Mouse (Mus musculus): ENCODE data around the gene Gm44503. TPM values are rescaled to one million over a fixed set of nuclear protein-coding genes. Genes with fewer than 3 reads are reported as not detected.
A peak's percentile ranks its signal among the peaks of the same experiment; 100 is the strongest.

Gm44503 gene
- polyA plus RNA-seq, 2 experiments: not detected

DNA sequence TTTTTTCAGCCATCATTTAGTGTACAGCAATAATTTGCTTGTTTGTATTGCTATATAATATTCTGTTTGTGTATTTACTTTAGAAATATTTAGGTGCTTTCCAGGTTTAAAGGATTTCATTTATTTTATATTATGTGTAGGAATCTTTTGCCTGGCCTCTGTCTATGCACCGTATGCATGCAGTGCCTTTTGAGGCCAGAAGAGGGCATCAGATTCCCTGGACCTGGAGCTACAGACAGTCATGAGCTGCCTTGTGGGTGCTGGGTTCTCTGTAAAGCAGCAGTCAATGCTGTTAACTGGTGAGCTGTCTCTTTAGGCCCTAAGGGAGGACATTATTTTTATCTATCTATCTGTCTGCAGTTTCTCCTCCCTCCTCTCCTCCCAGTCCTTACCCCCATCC is 3.1 kb upstream of the Gm44503 start:
- H3K27ac ChIP-seq: no peak overlapping the region
- H3K9ac ChIP-seq (replicated peaks): no peak overlapping the region
- H3K4me2 ChIP-seq (ENCODE audit: low read depth): no peak overlapping the region
- DNase-seq (ENCODE audit: low read depth in 3 of 3, low spot score in 3 of 3) (peak in 1 of 3 experiments; percentile 20), ATAC-seq (ENCODE audit: insufficient read depth) (no peak)
- no peaks in the 10 kb centered on the region for H3K27me3 ChIP-seq (ENCODE audit: control insufficient read depth, insufficient read depth, low read length)
- no peak overlapping the region for H3K4me3 ChIP-seq (ENCODE audit: insufficient read depth in 1 of 2, low read depth in 2 of 2, low read length in 2 of 2)
- TF ChIP-seq CTCF (IDR thresholded peaks at IDR 0.05; ENCODE audit: low read depth): peak; percentile 83
- TF ChIP-seq EP300 (IDR thresholded peaks at IDR 0.05; ENCODE audit: low read depth): no peak
- no peaks in the 10 kb centered on the region for H3K9me3 ChIP-seq (ENCODE audit: control insufficient read depth, low read length)
- 12% methylated on average over 1 of the region's 1 CpGs for WGBS (ENCODE audit: insufficient replicate concordance)
- H3K36me3 ChIP-seq (replicated peaks; ENCODE audit: control insufficient read depth, insufficient read depth, low read depth): no peaks in the 10 kb centered on the region
- H3K4me1 ChIP-seq (replicated peaks; ENCODE audit: control insufficient read depth in 2 of 2, insufficient read depth in 2 of 2, low read length in 1 of 2): peaks cover 0 to 8% of the 10 kb centered on the region in 2 experiments; a peak in 2 of 4 replicates

DNA sequence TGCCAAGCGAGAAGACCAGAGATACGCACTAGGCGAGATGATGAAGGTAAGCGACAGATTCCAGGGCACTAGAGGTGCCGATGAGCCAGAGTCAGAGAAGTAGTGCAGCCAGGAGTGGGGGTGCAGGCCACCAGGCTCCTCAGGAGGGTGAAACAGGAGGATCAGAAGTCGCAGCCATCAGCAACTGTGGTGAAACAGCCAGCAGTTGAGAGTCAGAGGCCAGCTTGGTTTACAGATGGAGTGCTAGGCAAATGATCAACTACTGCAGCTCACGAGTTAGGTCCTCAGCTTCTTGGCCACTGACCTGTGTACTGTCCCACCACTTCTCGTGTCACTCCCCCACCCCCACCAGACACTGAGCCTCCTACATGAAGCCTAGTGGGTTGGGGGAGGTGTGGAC is 2.7 kb downstream of the Gm44503 start:
- H3K4me1 ChIP-seq (replicated peaks; ENCODE audit: control insufficient read depth in 2 of 2, insufficient read depth in 2 of 2, low read length in 1 of 2): peaks cover 0 to 11% of the 10 kb centered on the region in 2 experiments; a peak in 2 of 4 replicates
- no peaks in the 10 kb centered on the region for H3K9me3 ChIP-seq (ENCODE audit: control insufficient read depth, low read length)
- no peak overlapping the region for H3K9ac ChIP-seq (replicated peaks)
- H3K4me2 ChIP-seq (ENCODE audit: low read depth): no peak overlapping the region
- no peak overlapping the region for H3K4me3 ChIP-seq (ENCODE audit: insufficient read depth in 1 of 2, low read depth in 2 of 2, low read length in 2 of 2)
- TF ChIP-seq CTCF (IDR thresholded peaks at IDR 0.05; ENCODE audit: low read depth) (no peak), EP300 (IDR thresholded peaks at IDR 0.05; ENCODE audit: low read depth) (no peak)
- ATAC-seq (ENCODE audit: insufficient read depth) (no peak), DNase-seq (ENCODE audit: low read depth in 3 of 3, low spot score in 3 of 3) (no peak)
- no peaks in the 10 kb centered on the region for H3K36me3 ChIP-seq (replicated peaks; ENCODE audit: control insufficient read depth, insufficient read depth, low read depth)
- no peak overlapping the region for H3K27ac ChIP-seq
- H3K27me3 ChIP-seq (ENCODE audit: control insufficient read depth, insufficient read depth, low read length): no peaks in the 10 kb centered on the region
- 63% methylated on average over 8 of the region's 8 CpGs for WGBS (ENCODE audit: insufficient replicate concordance)

DNA sequence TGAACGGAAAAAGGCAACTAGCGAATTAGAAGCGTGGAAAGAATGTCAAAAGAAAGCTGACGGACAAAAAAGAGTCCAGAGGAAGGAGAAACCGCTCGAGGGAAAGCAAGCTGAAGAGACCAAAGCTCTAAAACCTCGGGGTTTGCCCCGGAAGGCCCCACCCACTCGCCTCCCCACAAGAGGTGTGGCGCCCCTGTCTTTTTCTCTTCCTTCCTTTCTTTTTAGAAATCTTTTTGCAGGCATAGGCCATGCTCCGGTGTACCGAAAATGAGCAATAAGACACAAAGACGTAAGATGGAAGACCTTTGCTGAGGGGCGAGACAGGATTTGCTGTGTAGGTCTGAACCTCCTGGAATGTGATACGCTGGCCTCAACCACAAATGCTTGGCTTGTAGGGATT is 3.3 kb downstream of the Gm44503 start:
- H3K4me2 ChIP-seq (ENCODE audit: low read depth): no peak overlapping the region
- H3K36me3 ChIP-seq (replicated peaks; ENCODE audit: control insufficient read depth, insufficient read depth, low read depth): no peaks in the 10 kb centered on the region
- DNase-seq (ENCODE audit: low read depth in 3 of 3, low spot score in 3 of 3): no peak
- H3K4me1 ChIP-seq (replicated peaks; ENCODE audit: control insufficient read depth in 2 of 2, insufficient read depth in 2 of 2, low read length in 1 of 2): peaks cover 0 to 11% of the 10 kb centered on the region in 2 experiments; a peak in 2 of 4 replicates
- H3K27me3 ChIP-seq (ENCODE audit: control insufficient read depth, insufficient read depth, low read length): no peaks in the 10 kb centered on the region
- no peak overlapping the region for H3K9ac ChIP-seq (replicated peaks)
- WGBS (ENCODE audit: insufficient replicate concordance): 45% methylated on average over 15 of the region's 15 CpGs
- no peak for ATAC-seq (ENCODE audit: insufficient read depth)
- TF ChIP-seq CTCF (IDR thresholded peaks at IDR 0.05; ENCODE audit: low read depth) (no peak), EP300 (IDR thresholded peaks at IDR 0.05; ENCODE audit: low read depth) (no peak)
- H3K9me3 ChIP-seq (ENCODE audit: control insufficient read depth, low read length): no peaks in the 10 kb centered on the region
- no peak overlapping the region for H3K27ac ChIP-seq
- H3K4me3 ChIP-seq (ENCODE audit: insufficient read depth in 1 of 2, low read depth in 2 of 2, low read length in 2 of 2): no peak overlapping the region

DNA sequence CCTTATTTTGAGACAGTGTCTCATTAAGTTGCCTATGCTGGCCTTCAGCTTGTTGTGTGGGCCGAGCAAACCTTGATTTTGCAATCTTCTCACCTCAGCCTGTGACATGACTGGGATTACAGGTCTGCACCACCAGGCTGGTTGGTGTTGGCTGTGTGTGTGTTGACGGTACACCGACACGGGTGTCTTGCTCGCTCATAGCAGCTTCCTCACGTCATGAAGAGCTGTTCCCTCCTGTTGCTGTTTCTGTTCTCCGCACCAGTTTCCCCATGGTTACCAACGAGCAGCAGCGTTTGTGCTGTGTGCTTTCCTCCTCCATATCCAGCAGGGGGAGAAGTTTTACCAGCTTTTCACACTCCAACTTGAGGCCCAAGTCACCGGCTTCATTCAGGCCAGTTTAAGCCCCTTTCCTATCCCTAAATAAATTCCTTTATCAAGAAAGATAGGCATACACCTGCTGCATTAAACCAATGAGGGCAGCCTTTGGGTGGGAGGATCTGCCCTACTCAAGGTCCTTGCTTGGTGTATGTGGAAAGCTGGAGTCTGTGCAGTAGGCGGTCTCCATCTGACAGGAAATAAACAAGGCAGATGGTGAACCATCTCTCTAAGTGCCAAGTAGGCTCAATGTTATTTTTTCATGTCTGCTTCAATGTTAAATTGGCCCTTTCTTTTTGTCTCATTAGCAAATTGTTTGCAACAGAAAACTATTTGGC is 9.9 kb downstream of the Gm44503 start:
- no peak for DNase-seq (ENCODE audit: low read depth in 3 of 3, low spot score in 3 of 3)

DNA sequence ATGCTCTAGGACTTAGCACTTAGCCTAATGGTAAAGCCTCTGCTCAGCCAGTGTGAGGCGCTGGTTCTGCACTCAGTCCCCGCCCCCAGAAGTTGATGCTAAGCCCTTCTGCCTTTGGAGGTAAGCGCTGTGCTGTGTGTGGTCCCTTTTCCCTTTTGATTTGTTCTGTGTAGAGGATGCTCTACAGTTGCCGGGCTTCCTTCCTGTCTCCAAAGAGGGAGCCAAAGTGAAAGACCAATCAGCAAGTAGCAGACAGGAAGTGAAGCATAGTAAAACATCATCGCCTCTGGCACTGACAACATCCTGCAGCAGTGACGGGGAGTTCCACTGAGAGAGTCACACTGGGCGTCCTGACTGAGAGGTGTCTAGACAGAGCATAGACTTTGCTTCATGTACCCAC is 11.2 kb downstream of the Gm44503 start:
- Histone ChIP-seq H3K4me2 (ENCODE audit: low read depth) (no peak overlapping the region), H3K4me3 (ENCODE audit: insufficient read depth in 1 of 2, low read depth in 2 of 2, low read length in 2 of 2) (no peak overlapping the region), H3K4me1 (replicated peaks; ENCODE audit: control insufficient read depth in 2 of 2, insufficient read depth in 2 of 2, low read length in 1 of 2) (no peaks in the 10 kb centered on the region; a peak in 1 of 4 replicates), H3K27ac (no peak overlapping the region), H3K36me3 (replicated peaks; ENCODE audit: control insufficient read depth, insufficient read depth, low read depth) (no peaks in the 10 kb centered on the region), H3K9me3 (ENCODE audit: control insufficient read depth, low read length) (no peaks in the 10 kb centered on the region), H3K27me3 (ENCODE audit: control insufficient read depth, insufficient read depth, low read length) (no peaks in the 10 kb centered on the region), H3K9ac (replicated peaks) (no peak overlapping the region)
- ATAC-seq (ENCODE audit: insufficient read depth) (no peak), DNase-seq (ENCODE audit: low read depth in 3 of 3, low spot score in 3 of 3) (no peak)
- WGBS (ENCODE audit: insufficient replicate concordance): 50% methylated on average over 7 of the region's 7 CpGs
- TF ChIP-seq CTCF (IDR thresholded peaks at IDR 0.05; ENCODE audit: low read depth): peak; percentile 22; the same call in 1 of the 2 replicates
- TF ChIP-seq EP300 (IDR thresholded peaks at IDR 0.05; ENCODE audit: low read depth): no peak

More for the DNA sequence above, 9.9 kb downstream of the Gm44503 start:
- Histone ChIP-seq H3K27ac (no peak overlapping the region), H3K9ac (replicated peaks) (no peak overlapping the region), H3K27me3 (ENCODE audit: control insufficient read depth, insufficient read depth, low read length) (no peaks in the 10 kb centered on the region), H3K9me3 (ENCODE audit: control insufficient read depth, low read length) (no peaks in the 10 kb centered on the region), H3K36me3 (replicated peaks; ENCODE audit: control insufficient read depth, insufficient read depth, low read depth) (no peaks in the 10 kb centered on the region), H3K4me3 (ENCODE audit: insufficient read depth in 1 of 2, low read depth in 2 of 2, low read length in 2 of 2) (no peak overlapping the region; a peak in 1 of 4 replicates), H3K4me2 (ENCODE audit: low read depth) (no peak overlapping the region), H3K4me1 (replicated peaks; ENCODE audit: control insufficient read depth in 2 of 2, insufficient read depth in 2 of 2, low read length in 1 of 2) (no peaks in the 10 kb centered on the region; a peak in 1 of 4 replicates)
- TF ChIP-seq EP300 (IDR thresholded peaks at IDR 0.05; ENCODE audit: low read depth) (no peak), CTCF (IDR thresholded peaks at IDR 0.05; ENCODE audit: low read depth) (peak; percentile 68)
- 22% methylated on average over 11 of the region's 11 CpGs for WGBS (ENCODE audit: insufficient replicate concordance)
- no peak for ATAC-seq (ENCODE audit: insufficient read depth)

Measured in liver, embryonic 14.5 days (tissue).